Mouse (Mus musculus): ENCODE measurements around the gene 8030474K03Rik.
"Not testable (repeated sequence)": the region's sequence is repeated elsewhere in the genome, so short reads cannot be mapped to it uniquely, and the experiment has no call there.

Gene 8030474K03Rik

DNA sequence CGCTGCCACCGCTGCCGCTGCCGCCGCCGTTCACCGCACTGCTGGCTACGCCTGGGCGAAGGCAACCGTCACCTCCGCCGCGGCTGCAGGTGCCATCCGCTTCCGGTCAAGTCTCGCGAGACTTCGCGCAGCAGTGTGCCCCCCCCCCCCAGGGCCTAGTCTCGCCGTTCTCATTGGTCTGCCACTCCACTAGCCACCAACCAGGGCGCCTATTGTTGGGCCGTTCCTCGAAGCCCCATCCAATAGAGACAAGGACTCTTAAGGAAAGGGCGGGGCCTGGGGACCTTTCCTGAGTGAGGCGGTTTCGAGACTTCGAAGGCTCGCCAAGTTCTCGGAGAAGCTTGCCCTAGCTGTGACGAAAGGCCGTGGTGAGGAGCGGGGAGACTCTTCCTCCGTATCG, at the start of gene 8030474K03Rik, which contains the start of gene Gm4779:
Gene 8030474K03Rik (plus strand): TSS at position 315 of the 400 bp plus-strand sequence.
Gene Gm4779 (minus strand): TSS at position 82 of the 400 bp plus-strand sequence.
- no peak for DNase-seq (ENCODE audit: low read depth, low spot score)

DNA sequence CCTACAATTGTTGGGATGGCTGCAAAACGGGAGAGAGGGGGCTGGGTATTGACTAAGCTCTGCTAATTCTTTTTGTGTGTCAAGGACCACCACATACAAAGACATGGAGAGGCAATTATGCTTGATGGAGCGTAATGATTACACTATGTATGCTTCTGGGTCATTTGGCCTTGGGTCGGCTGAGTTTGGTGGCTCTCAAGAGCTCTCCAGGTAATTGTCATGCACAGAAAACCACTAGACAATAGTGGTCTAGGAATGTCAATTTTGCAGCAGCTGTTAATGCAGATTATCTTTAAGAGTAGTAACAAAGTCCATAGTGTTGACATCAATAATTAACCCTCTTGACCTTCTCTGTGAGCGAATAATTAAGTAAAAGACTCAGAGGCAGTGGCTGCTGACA, 44.3 kb upstream of the 8030474K03Rik start:
- DNase-seq (ENCODE audit: low read depth, low spot score): no peak

DNA sequence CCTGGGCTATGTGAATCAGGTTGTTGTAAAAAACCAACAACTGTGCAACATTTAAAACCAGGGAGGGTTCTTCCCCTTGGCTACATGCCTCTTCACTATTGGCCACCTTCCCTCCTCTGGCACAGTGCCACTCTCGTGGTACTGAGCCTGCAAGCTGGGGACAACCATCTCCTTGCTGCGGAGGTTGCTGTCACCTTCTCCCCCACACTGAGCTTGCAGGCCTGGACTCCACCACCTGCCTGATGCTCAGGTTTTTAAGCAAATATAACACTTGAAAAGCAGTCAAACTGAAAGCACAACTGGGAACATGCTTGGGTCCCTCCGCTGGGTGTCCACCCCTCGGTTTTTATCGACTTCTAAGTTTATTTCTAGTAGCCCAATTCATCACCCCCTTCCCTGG, 40.0 kb upstream of the 8030474K03Rik start:
- no peak for DNase-seq (ENCODE audit: low read depth, low spot score)

DNA sequence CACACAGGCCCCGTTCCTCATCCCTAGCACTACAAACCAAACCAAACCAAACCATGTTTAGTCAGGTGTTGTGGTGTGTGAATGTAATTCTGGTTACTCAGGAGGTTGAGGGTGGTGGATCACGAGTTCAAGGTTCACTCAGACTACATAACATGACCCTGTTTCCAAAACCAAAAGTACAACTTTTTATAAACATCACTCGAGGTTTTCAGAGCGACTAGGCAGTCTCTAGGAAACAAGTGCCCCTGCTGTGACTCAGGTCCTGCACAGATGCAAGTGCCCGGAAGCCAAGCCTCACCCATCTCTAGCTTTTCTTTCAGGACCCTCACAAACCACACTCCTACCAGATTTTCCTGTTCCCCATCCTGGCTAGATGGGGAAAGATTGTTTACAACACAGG, 29.8 kb upstream of the 8030474K03Rik start:
- no peak for DNase-seq (ENCODE audit: low read depth, low spot score)

DNA sequence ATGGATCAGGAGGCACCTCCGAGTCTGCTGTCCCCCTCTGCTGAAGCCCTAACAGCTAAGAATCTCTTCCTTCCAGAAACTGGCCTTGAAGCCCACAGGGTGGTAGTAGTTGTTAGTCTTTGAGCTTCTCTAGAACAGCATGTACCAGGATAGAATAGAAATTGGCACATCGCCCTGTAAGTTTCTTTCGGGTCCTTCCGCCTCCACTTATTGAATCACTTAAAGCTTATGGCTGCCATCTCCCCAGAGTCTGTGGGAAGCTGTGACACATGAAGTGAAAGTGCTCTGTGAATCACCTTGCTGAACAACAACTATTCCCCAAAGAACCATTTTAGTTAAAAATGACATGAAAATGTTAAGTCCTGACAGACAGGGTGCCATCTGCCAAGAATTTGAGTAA, 29.3 kb upstream of the 8030474K03Rik start:
- no peak for DNase-seq (ENCODE audit: low read depth, low spot score)

DNA sequence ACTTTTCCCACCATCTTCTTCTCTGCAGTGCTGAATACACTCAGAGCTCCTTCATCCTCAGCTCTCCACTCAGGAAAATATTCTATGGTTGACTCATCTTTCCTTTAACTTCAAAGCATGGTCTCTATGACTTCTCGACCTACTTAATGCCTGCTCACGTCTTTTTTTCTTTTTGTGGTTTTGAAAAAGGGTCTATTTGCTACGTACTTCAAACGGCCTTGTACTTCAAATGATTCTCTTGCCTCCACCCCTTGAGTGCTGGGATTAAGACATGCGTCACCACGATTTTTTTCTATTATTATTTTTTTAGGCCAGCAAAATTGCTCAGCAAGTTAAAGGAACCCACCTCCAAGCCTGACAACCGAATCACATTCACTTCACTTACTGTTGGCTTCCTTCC, 27.2 kb upstream of the 8030474K03Rik start:
- no peak for DNase-seq (ENCODE audit: low read depth, low spot score)

DNA sequence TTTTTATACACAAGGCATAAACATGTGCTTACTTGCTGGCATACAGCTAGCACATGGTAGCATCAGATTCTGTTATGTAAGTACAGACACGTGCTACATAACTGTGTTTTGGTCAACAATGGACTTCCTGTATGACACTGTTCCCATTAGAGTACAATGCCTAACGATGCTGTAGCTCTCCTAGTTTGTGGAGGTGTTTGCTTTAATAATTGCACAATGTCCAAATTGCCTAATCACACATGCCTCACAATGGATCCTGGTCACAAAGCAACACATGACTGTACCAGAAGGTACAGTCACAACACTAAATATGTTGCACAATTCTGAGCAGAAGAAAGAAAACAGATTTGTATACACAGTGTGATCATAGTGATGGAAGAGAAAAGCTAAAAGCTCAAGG, 25.0 kb upstream of the 8030474K03Rik start:
- no peak for DNase-seq (ENCODE audit: low read depth, low spot score)

DNA sequence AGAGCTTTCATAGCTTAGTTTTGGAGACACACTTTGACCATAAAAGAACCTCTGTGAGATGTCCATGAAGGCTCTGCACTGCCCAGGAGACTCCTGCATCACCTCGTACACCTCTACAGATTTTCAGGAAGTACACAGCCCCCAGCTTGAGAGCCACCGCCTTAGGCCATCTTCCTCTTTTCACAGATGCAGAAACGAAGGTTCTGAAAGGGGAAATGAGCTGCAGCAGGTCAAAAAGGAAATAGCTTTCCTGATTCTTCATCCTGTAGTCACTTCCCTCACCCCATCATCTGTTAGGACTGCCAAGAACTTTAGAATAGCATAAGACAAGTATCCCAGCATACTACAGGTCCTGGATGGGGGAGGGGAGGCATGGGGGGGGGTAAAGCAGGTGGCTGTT, 24.1 kb upstream of the 8030474K03Rik start:
- DNase-seq (ENCODE audit: low read depth, low spot score): no peak

DNA sequence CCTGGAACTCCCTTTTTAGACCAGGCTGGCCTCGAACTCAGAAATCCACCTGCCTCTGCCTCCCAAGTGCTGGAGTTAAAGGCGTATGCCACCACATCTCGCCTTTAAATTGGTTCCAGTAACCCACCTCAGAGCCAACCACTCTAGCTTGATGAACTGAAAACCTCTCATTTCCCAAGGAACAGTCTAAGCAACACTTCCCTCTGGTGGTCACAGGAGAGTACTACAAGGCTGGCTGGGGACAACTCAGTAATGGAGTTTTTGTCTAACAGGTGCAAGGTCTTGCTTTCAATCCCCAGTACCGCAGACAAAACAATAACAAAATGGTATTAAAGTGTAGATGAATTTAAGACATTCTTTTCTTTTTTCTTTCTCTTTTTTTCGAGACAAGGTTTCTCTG, 22.4 kb upstream of the 8030474K03Rik start:
- peak; percentile 13 for DNase-seq (ENCODE audit: low read depth, low spot score)

DNA sequence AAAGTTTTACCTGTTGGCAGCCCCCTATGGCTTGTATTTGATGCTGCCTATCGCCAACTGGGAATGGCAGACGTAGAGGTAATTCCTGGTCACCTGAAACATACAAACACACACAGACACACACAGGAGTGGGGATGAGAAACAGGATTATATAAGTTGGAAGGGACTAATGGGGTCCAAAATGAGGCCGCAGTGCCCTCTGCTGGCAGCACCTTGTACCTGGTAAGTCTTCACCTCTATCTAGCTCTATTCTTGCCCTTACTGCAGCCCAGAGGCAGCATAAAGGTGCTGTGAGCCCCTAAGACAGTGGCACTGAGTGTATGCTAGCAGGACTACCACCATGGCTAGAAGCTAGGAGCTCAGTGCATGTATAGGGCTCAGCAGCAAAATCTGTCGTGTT, 2.9 kb upstream of the 8030474K03Rik start:
- no peak for DNase-seq (ENCODE audit: low read depth, low spot score)

DNA sequence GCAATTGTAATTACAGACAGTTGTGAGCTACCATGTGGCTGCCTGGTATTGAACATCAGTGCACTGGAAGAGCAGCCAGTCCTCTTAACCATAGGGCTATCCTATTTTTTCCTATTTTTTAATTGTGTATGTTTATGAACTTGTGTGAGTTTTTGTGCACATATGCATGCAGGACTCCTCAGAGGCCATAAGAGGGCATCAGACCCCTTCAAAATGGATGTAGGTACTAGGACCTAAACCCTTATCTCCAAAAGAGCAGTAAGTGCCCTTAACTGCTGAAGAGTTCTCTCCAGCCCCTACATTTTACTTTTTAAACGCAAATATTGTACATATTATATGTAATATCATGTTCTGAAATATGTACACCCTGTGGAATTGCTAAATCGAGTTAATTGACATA, 11.1 kb downstream of the 8030474K03Rik start:
- DNase-seq (ENCODE audit: low read depth, low spot score): no peak

DNA sequence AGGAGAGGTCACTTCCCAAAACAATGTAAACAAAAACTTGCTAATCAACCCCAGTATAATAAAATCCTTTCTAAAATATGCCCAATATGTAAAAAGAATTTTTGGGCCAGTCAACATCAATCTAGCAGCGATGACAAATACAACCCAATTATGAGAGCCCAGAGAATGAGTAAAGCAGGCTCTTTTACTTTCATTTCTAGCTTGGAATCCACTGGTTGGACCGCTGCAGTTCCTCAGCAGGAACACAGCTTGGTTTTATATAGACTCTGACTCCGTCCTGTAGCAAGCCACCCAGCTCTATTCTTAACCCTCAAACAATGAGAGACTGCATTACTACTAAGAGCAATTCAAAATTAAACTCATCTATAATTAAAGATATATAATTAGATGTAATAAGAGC, 17.3 kb downstream of the 8030474K03Rik start:
- DNase-seq (ENCODE audit: low read depth, low spot score): no peak

DNA sequence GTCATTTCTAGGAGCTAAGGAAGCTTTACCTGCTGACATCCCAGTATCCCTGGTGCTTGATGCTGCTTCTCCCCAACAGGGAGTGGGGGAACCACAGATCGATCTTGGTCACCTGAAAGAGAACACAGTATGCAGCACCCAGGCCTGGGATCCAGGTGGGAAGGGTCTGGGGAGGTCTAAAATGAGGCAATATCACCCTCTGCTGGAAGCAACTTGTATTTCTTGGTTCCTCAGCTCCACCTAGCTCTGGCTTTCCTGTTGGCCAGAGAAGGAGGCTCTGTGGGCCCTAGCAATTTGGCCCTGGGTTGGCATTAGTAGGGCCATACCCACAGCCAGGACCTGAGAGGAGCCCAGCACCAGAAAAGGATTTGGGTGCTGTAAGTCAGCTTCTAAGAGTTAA, 24.7 kb downstream of the 8030474K03Rik start:
- DNase-seq (ENCODE audit: low read depth, low spot score): peak; percentile 5

DNA sequence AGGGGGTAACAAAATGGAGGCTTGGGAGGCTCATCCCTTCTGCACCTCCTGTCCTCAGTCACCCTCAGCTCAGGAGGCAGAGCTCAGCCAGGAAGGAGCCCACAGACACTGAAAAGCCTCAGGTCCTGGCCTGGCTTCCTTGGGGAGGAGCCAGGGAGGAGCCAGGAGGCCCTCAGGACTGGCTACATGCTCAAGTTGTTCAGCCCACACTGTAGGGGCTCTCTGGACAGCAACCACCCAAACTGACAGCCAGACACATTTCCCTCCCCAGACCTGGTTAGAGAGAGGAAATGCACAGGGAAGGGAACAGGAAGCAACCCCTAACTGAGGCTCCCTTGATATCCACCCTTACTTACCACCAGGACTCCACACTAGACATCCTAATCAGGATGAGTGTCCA, 25.5 kb downstream of the 8030474K03Rik start:
- not testable (repeated sequence) for DNase-seq (ENCODE audit: low read depth, low spot score)

DNA sequence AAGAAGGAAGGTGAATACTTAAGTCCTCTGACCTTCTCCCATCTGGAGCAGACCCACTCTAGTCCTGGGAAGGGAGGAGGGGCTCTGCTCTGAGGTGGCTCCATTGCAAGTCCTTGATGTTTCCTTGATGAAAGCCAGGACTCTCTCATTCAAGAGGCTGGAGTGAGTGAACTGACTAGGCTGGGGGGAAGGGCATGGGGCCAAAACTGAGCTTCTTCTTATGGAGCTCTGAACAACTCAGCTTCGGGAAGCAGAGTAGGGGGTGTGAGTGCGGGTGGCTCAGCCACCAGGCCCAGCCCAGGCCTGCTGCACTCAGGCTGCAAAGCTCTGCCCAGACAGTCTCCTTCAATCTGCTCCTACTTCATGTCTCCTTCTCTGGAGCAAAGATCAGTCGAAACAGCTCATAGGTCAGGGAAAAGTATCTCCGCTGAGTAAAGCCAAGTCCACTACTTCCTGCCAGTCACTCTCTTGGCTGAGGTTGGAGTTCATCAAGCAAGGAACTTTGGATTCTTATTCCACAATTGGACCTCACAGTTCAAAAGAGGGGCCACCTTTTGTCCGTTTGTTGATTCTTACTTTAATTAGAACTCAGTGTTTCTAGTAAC, 52.8 kb downstream of the 8030474K03Rik start:
- DNase-seq (ENCODE audit: low read depth, low spot score): no peak
